Mouse (Mus musculus): Measurements from ENCODE around the gene Synj2bp. TPM values are rescaled to one million over a fixed set of nuclear protein-coding genes. Genes with fewer than 3 reads are reported as not detected.
"Not testable (repeated sequence)": the region's sequence is repeated elsewhere in the genome, so short reads cannot be mapped to it uniquely, and the experiment has no call there.

Gene Synj2bp
- polyA plus RNA-seq (2012; rRNA removed): 44.3 and 80.8 TPM in 2 replicates

GRCm38 (mm10) chr12:81532316-81533028 is at the start of gene Synj2bp, which contains the start of gene Gm20498:
Gene Synj2bp (minus strand): TSS chr12:81532911.
Gene Gm20498 (minus strand): TSS chr12:81532905.
- WGBS: under 1% methylated on average over 46 of the region's 46 CpGs

GRCm38 (mm10) chr12:81568374-81568773 is 35.7 kb upstream of the Synj2bp start, which contains the start of gene Adam21:
Gene Adam21 (minus strand): TSS chr12:81568474.
- DNase-seq (ENCODE audit: low read depth, low spot score): no peak
- 85% methylated on average over 1 of the region's 1 CpGs for WGBS

More at GRCm38 (mm10) chr12:81532316-81533028, at the start of gene Synj2bp, which contains the start of gene Gm20498:
- DNase-seq (ENCODE audit: low read depth, low spot score): no peak

GRCm38 (mm10) chr12:81567931-81568330 is 35.2 kb upstream of the Synj2bp start:
- WGBS: 87% methylated on average over 5 of the region's 5 CpGs
- DNase-seq (ENCODE audit: low read depth, low spot score): no peak

- DNase-seq (ENCODE audit: low read depth, low spot score): no peak
- 95% methylated on average over 3 of the region's 3 CpGs for WGBS
Observed at GRCm38 (mm10) chr12:81564173-81564572, 31.5 kb upstream of the Synj2bp start.

- WGBS: 88% methylated on average over 3 of the region's 3 CpGs
- DNase-seq (ENCODE audit: low read depth, low spot score): no peak
Observed at GRCm38 (mm10) chr12:81549286-81549685, 16.6 kb upstream of the Synj2bp start.

GRCm38 (mm10) chr12:81547163-81547562 is 14.5 kb upstream of the Synj2bp start:
- WGBS: 63% methylated on average over 4 of the region's 4 CpGs
- DNase-seq (ENCODE audit: low read depth, low spot score): no peak

DNA sequence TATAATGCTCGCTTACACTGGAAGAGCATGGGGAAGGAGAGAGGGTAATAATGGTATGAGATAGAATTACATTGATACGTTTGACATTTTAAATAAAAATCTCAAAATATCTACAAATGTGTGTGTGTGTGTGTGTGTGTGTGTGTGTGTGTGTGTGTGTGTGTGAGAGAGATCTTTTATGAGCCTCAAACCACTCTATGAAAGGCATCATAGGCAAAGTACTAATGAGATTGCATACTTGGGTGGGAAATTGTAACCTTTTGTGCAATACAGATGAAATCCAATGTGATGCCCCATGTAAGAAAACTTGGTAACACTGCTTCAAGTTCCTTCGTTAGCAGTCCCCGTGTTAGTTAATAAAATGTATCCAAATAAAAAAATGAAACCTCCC is 313 bp upstream of the Synj2bp start:
- no peak for DNase-seq (ENCODE audit: low read depth, low spot score)
- 30% methylated on average over 4 of the region's 4 CpGs for WGBS

DNA sequence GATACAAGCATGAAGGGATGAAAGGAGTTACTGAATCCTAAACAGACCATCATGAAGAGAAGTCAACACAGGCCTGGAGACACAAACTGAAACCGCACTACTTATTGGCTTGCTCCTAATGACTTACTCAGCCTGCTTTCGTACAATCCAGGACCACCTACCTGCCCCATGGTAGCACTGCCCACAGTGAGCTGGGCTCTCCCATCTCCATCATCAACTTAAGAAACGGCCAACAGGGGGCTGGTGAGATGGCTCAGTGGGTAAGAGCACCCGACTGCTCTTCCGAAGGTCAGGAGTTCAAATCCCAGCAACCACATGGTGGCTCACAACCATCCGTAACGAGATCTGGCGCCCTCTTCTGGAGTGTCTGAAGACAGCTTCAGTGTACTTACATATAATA is 2.1 kb downstream of the Synj2bp start:
- not testable (repeated sequence) for DNase-seq (ENCODE audit: low read depth, low spot score)
- 84% methylated on average over 8 of the region's 8 CpGs for WGBS

GRCm38 (mm10) chr12:81496906-81497305 is 35.8 kb downstream of the Synj2bp start:
- WGBS: 98% methylated on average over 9 of the region's 9 CpGs
- DNase-seq (ENCODE audit: low read depth, low spot score): not testable (repeated sequence)

GRCm38 (mm10) chr12:81490491-81490890 is 42.2 kb downstream of the Synj2bp start:
- 52% methylated on average over 5 of the region's 5 CpGs for WGBS
- peak; percentile 78 for DNase-seq (ENCODE audit: low read depth, low spot score)

GRCm38 (mm10) chr12:81485311-81485710 is 47.4 kb downstream of the Synj2bp start:
- WGBS: 48% methylated on average over 6 of the region's 6 CpGs
- no peak for DNase-seq (ENCODE audit: low read depth, low spot score)

DNA sequence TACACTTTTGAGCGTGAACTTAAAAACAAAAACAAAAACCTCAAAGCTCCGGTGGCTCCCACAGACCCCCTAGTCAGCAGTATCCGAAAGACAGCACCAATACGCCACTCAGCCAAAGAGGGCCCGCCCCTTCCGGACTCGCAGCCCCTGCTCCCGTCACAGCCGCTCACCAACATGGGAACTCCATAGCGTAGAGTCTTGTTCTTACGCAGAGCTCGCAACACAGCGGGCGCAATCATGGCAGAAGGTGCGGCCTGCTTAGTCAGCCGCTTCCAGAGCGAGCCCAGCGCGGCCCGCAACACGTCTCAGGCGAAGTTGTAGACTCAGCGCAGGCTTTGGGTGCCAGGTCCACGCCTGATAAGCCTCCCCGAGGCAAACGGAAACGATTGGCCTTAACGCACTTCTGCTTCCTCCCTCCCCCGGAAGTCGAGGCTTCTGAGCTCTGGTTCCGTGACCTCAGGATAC is 48.0 kb downstream of the Synj2bp start, which contains the start of gene Cox16:
Cox16 (minus strand) TSS at position 401 of the 465 bp plus-strand sequence.
- WGBS: 1% methylated on average over 31 of the region's 31 CpGs
- peak; percentile 73 for DNase-seq (ENCODE audit: low read depth, low spot score)

DNA sequence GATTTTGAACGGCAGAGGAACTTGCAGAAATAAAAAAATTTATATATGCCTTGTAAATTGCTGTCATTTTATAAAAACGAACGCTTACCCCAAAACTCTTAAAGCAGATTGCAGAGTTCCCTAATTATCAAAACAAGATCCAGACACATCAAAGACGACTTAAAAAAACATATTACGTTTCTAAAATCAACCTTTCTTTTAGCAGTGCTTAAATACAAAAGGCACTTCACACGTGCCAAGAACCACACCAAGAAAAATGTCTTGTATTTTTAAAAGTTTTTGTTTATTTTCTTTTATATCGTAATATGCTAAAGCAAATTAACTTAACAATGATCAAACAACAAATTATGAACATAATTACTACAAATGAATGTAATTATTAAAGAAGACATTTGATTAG is 48.5 kb downstream of the Synj2bp start:
- WGBS: under 1% methylated on average over 7 of the region's 7 CpGs
- DNase-seq (ENCODE audit: low read depth, low spot score): no peak

- WGBS: 21% methylated on average over 17 of the region's 17 CpGs
Observed at GRCm38 (mm10) chr12:81483656-81484055, 49.1 kb downstream of the Synj2bp start.

DNA sequence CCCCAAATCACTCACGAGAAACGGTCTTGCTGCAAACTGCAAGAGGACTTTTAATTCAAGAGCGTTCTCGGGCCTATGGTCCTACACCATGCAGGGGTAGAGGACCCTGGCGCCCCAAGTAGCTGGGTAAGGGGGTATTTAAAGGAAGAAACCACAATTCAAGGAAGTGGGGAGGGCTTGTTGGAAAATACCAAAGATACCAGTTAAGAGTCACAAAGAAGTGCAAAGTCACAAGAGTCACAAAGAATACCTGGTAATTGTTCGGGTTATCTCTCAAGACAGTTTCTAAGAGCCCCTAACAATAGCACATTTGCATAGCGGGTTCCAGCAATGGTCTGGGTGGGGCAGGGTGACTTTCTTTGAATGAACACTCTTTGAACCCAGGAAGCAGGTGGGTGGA is 73.7 kb downstream of the Synj2bp start:
- 97% methylated on average over 7 of the region's 7 CpGs for WGBS
- DNase-seq (ENCODE audit: low read depth, low spot score): not testable (repeated sequence)

More at GRCm38 (mm10) chr12:81483656-81484055, 49.1 kb downstream of the Synj2bp start:
- DNase-seq (ENCODE audit: low read depth, low spot score): no peak

Other genes with a start within 250 kb of the Synj2bp start
- gene Slc8a3, start 199.7 kb downstream of the Synj2bp start, polyA plus RNA-seq (2012; rRNA removed): 0.36 and 0.43 TPM in 2 replicates
- gene Gm4787, start 153.4 kb downstream of the Synj2bp start, polyA plus RNA-seq (2012; rRNA removed): 0.14 and 0.41 TPM in 2 replicates
- 0.38 and 0.80 TPM in 2 replicates for gene Adam4, start 111.0 kb downstream of the Synj2bp start, polyA plus RNA-seq (2012; rRNA removed)
- gene Cox16, start 47.8 kb downstream of the Synj2bp start, polyA plus RNA-seq (2012; rRNA removed): 82.6 and 89.8 TPM in 2 replicates
- 13.8 and 18.3 TPM in 2 replicates for gene Gm20498, start within 50 bp of the Synj2bp start, polyA plus RNA-seq (2012; rRNA removed)
- not detected in 2 replicates for gene Adam21, start 35.6 kb upstream of the Synj2bp start, polyA plus RNA-seq (2012; rRNA removed)
- 10.7 and 11.2 TPM in 2 replicates for gene Med6, start 62.1 kb upstream of the Synj2bp start, polyA plus RNA-seq (2012; rRNA removed)
- gene Ttc9, start 98.3 kb upstream of the Synj2bp start, polyA plus RNA-seq (2012; rRNA removed): 0.75 and 0.93 TPM in 2 replicates
- gene Map3k9, start 248.3 kb upstream of the Synj2bp start, polyA plus RNA-seq (2012; rRNA removed): 3.0 and 4.3 TPM in 2 replicates

Data from large intestine, adult 2 months (tissue).